Mouse (Mus musculus) stomach, postnatal 0 days (tissue): ENCODE results near the gene Babam2.

Experiments used
- CTCF ChIP-seq: IDR thresholded peaks from 2 replicates; pipeline ENCODE4 v1.5.1; 2016; ENCODE audit warnings: antibody characterized with exemption, low read depth, mild to moderate bottlenecking, moderate library complexity
- EP300 ChIP-seq: optimal IDR thresholded peaks from 2 replicates; pipeline ENCODE3; 2016; ENCODE audit warnings: antibody characterized with exemption

DNA sequence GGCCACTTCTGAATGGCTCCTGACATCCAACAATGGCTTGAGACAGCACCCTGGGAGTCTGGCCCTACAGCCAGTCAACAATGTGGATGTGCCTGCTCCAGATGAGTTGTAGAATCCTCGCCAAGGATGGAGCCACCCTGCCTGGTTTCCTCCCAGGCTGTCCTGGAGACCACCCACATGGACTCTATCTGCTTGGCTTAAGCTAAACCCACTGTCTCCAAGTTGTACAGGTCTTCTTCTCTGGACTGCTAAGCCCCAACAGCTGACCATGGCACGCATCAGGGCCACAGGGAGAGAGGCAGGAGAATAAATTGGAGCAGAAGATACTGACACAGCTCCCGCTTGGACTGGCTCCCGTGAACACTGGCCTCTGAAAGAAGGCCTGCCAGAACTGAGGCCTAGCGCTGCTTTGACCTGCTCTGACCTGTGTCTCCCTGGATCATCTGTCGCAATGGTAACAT lies 405.5 kb downstream of the Babam2 start:
- TF ChIP-seq CTCF (no peak), EP300 (no peak)
